Mouse (Mus musculus): ENCODE measurements around the gene Gm49384. TPM values are rescaled to one million over a fixed set of nuclear protein-coding genes. Genes with fewer than 3 reads are reported as not detected.
A peak's percentile ranks its signal among the peaks of the same experiment; 100 is the strongest.

The Gm49384 gene
- total and polyA plus RNA-seq, 3 experiments: 36.0 to 40.3 TPM; not detected in 1

DNA sequence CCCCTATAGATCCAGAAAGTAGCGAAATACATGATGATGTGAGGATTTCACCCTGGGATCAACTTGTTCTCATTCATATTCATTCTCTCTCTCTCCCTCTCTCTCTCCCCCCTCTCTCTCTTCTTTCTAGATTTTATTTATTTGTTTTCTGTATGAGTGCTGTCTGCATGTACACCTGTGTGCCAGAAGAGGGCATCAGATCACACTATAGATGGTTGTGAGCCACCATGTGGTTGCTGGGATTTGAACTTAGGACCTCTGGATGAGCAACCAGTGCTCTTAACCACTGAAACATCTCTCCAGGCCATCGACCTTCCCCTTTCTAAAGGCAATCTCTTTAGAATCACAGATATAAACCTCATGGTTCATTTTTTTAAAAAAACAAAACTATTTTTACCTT lies 4.5 kb upstream of the Gm49384 start:
- no peak for DNase-seq (ENCODE audit: low spot score)
- H3K4me1 ChIP-seq (ENCODE audit: insufficient read depth, low read depth, low read length): peaks cover 14% of the 10 kb centered on the region
- no peaks in the 10 kb centered on the region for H3K9me3 ChIP-seq (replicated peaks)
- H3K27me3 ChIP-seq (ENCODE audit: insufficient read depth, low read length): no peaks in the 10 kb centered on the region
- H3K4me3 ChIP-seq (ENCODE audit: low read depth, low read length): no peak overlapping the region
- TF ChIP-seq POLR2AphosphoS5 (IDR thresholded peaks at IDR 0.05; ENCODE audit: insufficient replicate concordance, low read depth, low read length) (no peak), GATA1 (IDR thresholded peaks at IDR 0.05; ENCODE audit: borderline replicate concordance, low read length) (no peak), CTCF (IDR thresholded peaks at IDR 0.05; ENCODE audit: low read depth, low read length) (no peak), GATA2 (IDR thresholded peaks at IDR 0.05; ENCODE audit: borderline replicate concordance, low read depth, low read length) (no peak), TAL1 (conservative IDR thresholded peaks at IDR 0.05; ENCODE audit: low read depth, low read length) (no peak)
- no peak for ATAC-seq (ENCODE audit: extremely low read depth, insufficient number of reproducible peaks, low FRiP score, poor library complexity, severe bottlenecking)
- H3K36me3 ChIP-seq (replicated peaks): peaks cover 84% of the 10 kb centered on the region

DNA sequence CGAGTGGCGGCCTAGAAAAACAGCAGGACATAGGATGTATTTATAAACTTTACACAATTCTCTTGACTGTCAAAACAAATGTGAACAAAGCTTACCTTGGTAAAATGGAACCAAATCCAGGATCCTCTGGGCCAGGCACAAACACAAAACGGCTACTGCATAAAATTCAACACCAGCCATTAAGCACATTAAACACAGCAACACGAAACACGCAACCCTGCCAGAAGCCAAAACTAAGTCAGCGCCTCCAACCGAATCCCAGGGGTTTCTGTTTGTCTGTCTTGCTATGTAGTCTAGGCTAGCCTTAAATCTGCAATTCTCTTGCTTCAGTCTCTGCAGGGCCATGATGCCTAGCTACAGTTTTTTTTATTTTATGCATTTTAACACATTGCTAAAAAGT lies 3.9 kb upstream of the Gm49384 start:
- DNase-seq (ENCODE audit: low spot score): no peak
- no peak for ATAC-seq (ENCODE audit: extremely low read depth, insufficient number of reproducible peaks, low FRiP score, poor library complexity, severe bottlenecking)
- peaks cover 17% of the 10 kb centered on the region for H3K4me1 ChIP-seq (ENCODE audit: insufficient read depth, low read depth, low read length)
- TF ChIP-seq GATA2 (IDR thresholded peaks at IDR 0.05; ENCODE audit: borderline replicate concordance, low read depth, low read length): no peak
- no peak for TF ChIP-seq TAL1 (conservative IDR thresholded peaks at IDR 0.05; ENCODE audit: low read depth, low read length)
- TF ChIP-seq GATA1 (IDR thresholded peaks at IDR 0.05; ENCODE audit: borderline replicate concordance, low read length): no peak
- no peak for TF ChIP-seq POLR2AphosphoS5 (IDR thresholded peaks at IDR 0.05; ENCODE audit: insufficient replicate concordance, low read depth, low read length)
- TF ChIP-seq CTCF (IDR thresholded peaks at IDR 0.05; ENCODE audit: low read depth, low read length): no peak
- H3K9me3 ChIP-seq (replicated peaks): no peaks in the 10 kb centered on the region
- no peak overlapping the region for H3K4me3 ChIP-seq (ENCODE audit: low read depth, low read length)
- peaks cover 85% of the 10 kb centered on the region for H3K36me3 ChIP-seq (replicated peaks)
- no peaks in the 10 kb centered on the region for H3K27me3 ChIP-seq (ENCODE audit: insufficient read depth, low read length)

DNA sequence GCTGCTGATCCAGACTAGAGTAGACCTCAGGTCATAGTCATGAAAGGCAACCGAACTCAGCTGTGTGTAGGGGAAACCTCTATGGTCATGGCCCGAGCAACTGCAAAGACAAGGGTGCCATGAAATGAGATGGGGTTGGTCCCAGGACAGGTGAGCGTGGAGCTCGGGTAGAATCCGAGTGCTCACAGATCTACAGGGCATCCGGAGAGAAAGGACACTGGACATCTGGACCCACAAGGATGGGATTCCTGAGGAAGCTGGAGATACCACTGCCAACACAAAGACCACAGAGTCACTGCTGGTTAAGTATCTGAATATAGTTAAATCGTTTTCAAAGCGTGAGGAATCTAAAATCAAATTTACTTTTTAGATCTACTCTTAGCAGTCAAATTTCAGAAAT lies 3.3 kb upstream of the Gm49384 start:
- Histone ChIP-seq H3K9me3 (replicated peaks) (no peaks in the 10 kb centered on the region), H3K36me3 (replicated peaks) (peaks cover 86% of the 10 kb centered on the region), H3K4me1 (ENCODE audit: insufficient read depth, low read depth, low read length) (peaks cover 20% of the 10 kb centered on the region), H3K27me3 (ENCODE audit: insufficient read depth, low read length) (no peaks in the 10 kb centered on the region), H3K4me3 (ENCODE audit: low read depth, low read length) (no peak overlapping the region)
- DNase-seq (ENCODE audit: low spot score): no peak
- ATAC-seq (ENCODE audit: extremely low read depth, insufficient number of reproducible peaks, low FRiP score, poor library complexity, severe bottlenecking): no peak
- no peak for TF ChIP-seq GATA2 (IDR thresholded peaks at IDR 0.05; ENCODE audit: borderline replicate concordance, low read depth, low read length)
- no peak for TF ChIP-seq GATA1 (IDR thresholded peaks at IDR 0.05; ENCODE audit: borderline replicate concordance, low read length)
- no peak for TF ChIP-seq CTCF (IDR thresholded peaks at IDR 0.05; ENCODE audit: low read depth, low read length)
- TF ChIP-seq POLR2AphosphoS5 (IDR thresholded peaks at IDR 0.05; ENCODE audit: insufficient replicate concordance, low read depth, low read length): no peak
- TF ChIP-seq TAL1 (conservative IDR thresholded peaks at IDR 0.05; ENCODE audit: low read depth, low read length): no peak

DNA sequence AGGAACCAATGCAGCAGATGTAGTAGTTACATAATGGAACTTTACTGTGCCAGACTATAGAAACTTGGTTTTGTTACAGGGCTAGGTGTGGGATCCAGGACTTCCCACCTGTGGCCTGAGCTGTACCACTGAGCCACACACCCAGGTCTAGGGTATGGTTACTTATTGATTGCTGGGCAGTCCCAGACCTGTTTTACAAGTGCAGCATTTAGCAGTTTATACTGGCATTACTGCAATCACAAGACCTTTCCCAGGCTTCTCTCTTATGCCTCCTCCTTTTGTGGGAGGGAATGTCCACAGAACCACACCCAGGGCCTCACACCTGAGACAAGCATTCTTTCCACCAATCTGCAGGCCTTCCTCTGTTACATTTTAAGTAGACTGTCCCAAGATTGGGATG lies 5.1 kb downstream of the Gm49384 start:
- Histone ChIP-seq H3K4me3 (ENCODE audit: low read depth, low read length) (peak overlapping the region; percentile 100; the same call in 1 of the 2 replicates), H3K9me3 (replicated peaks) (no peaks in the 10 kb centered on the region), H3K36me3 (replicated peaks) (peaks cover 57% of the 10 kb centered on the region), H3K4me1 (ENCODE audit: insufficient read depth, low read depth, low read length) (peaks cover 41% of the 10 kb centered on the region), H3K27me3 (ENCODE audit: insufficient read depth, low read length) (no peaks in the 10 kb centered on the region)
- no peak for TF ChIP-seq GATA2 (IDR thresholded peaks at IDR 0.05; ENCODE audit: borderline replicate concordance, low read depth, low read length)
- TF ChIP-seq TAL1 (conservative IDR thresholded peaks at IDR 0.05; ENCODE audit: low read depth, low read length): no peak
- TF ChIP-seq CTCF (IDR thresholded peaks at IDR 0.05; ENCODE audit: low read depth, low read length): no peak
- TF ChIP-seq GATA1 (IDR thresholded peaks at IDR 0.05; ENCODE audit: borderline replicate concordance, low read length): no peak
- no peak for TF ChIP-seq POLR2AphosphoS5 (IDR thresholded peaks at IDR 0.05; ENCODE audit: insufficient replicate concordance, low read depth, low read length)
- no peak for DNase-seq (ENCODE audit: low spot score)
- ATAC-seq (ENCODE audit: extremely low read depth, insufficient number of reproducible peaks, low FRiP score, poor library complexity, severe bottlenecking): no peak

DNA sequence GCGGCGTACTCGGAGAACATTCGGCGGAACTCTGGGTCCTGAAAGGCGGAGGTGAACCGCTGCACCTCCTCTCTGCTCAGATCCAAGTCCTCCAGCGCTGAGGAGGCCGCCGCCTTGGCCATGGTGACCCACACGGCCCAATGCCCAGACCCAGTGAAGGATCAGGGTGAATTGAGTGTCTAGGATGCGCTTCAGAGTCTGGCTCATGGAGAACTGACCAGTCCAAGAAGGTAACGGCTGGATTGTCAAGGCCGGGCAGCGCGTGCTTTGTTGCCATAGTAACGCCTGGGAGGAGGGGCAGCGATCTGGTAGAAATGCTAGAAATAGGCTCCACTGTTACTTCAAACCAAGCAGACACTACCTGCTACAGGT lies 5.9 kb downstream of the Gm49384 start, which contains the start of gene Dnaaf2:
Dnaaf2 (minus strand) TSS at position 266 of the 372 bp plus-strand sequence.
- peak within 1 kb of the TSS; percentile 100 for H3K4me3 ChIP-seq (ENCODE audit: low read depth, low read length)
- ATAC-seq (ENCODE audit: extremely low read depth, insufficient number of reproducible peaks, low FRiP score, poor library complexity, severe bottlenecking) (peak; percentile 58), DNase-seq (ENCODE audit: low spot score) (peak; percentile 40)
- no peaks in the 10 kb centered on the region for H3K9me3 ChIP-seq (replicated peaks)
- peaks cover 39% of the 10 kb centered on the region for H3K4me1 ChIP-seq (ENCODE audit: insufficient read depth, low read depth, low read length)
- H3K27me3 ChIP-seq (ENCODE audit: insufficient read depth, low read length): no peaks in the 10 kb centered on the region
- H3K36me3 ChIP-seq (replicated peaks): peaks cover 54% of the 10 kb centered on the region
- TF ChIP-seq CTCF (IDR thresholded peaks at IDR 0.05; ENCODE audit: low read depth, low read length): no peak
- no peak for TF ChIP-seq POLR2AphosphoS5 (IDR thresholded peaks at IDR 0.05; ENCODE audit: insufficient replicate concordance, low read depth, low read length)
- no peak for TF ChIP-seq GATA1 (IDR thresholded peaks at IDR 0.05; ENCODE audit: borderline replicate concordance, low read length)
- no peak for TF ChIP-seq TAL1 (conservative IDR thresholded peaks at IDR 0.05; ENCODE audit: low read depth, low read length)
- TF ChIP-seq GATA2 (IDR thresholded peaks at IDR 0.05; ENCODE audit: borderline replicate concordance, low read depth, low read length): no peak

DNA sequence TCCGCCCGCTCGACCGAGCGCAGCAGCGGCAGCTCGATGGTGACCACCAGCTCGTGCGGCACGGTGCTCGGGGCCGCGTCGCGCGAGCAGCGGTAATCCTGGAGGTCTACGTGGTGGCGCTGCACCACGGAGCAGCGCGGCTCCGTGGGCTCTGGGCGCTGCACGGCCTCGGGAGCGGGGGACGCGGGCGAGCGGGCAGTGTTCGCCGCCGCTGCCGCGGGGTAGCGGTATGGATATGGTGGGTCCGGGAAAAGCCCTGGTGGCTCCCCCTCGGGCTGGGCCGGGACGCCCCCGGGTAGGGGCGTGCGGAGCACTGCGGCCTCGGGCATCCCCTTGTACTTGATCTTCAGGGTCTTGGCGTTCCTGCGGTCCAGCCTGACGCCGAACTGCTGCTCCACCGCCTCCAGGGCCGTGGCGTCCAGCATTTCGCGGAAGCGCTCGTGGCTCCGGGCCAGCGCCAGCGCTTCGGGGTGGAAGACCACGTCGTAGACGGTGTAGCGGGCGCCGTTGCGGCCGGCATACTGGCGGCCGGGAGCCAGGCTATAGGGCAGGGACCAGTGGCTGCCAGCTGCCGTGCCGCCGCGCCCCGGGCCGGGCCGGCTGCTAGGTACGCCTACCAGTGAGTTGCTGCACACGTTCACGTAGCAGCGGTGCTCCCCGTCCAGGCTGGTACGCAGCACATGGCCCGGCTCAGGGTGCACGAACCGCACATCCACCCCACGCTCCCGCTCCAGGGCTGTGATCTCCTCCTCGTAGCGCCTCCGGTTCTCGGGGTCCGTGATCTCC lies 6.5 kb downstream of the Gm49384 start:
- ATAC-seq (ENCODE audit: extremely low read depth, insufficient number of reproducible peaks, low FRiP score, poor library complexity, severe bottlenecking): peak; percentile 25
- Histone ChIP-seq H3K36me3 (replicated peaks) (peaks cover 54% of the 10 kb centered on the region), H3K9me3 (replicated peaks) (no peaks in the 10 kb centered on the region), H3K4me1 (ENCODE audit: insufficient read depth, low read depth, low read length) (peaks cover 43% of the 10 kb centered on the region), H3K27me3 (ENCODE audit: insufficient read depth, low read length) (no peaks in the 10 kb centered on the region), H3K4me3 (ENCODE audit: low read depth, low read length) (peak overlapping the region; percentile 100)
- TF ChIP-seq CTCF (IDR thresholded peaks at IDR 0.05; ENCODE audit: low read depth, low read length) (no peak), POLR2AphosphoS5 (IDR thresholded peaks at IDR 0.05; ENCODE audit: insufficient replicate concordance, low read depth, low read length) (0 out of 2 replicates have a peak, but pooled peaks have one; percentile 20), GATA2 (IDR thresholded peaks at IDR 0.05; ENCODE audit: borderline replicate concordance, low read depth, low read length) (no peak), GATA1 (IDR thresholded peaks at IDR 0.05; ENCODE audit: borderline replicate concordance, low read length) (no peak)
- DNase-seq (ENCODE audit: low spot score): peak; percentile 62
